Mouse (Mus musculus): ENCODE data around the gene Platr25. TPM values are rescaled to one million over a fixed set of nuclear protein-coding genes. Genes with fewer than 3 reads are reported as not detected.
A peak's percentile ranks its signal among the peaks of the same experiment; 100 is the strongest.
"Not testable (repeated sequence)": the region's sequence is repeated elsewhere in the genome, so short reads cannot be mapped to it uniquely, and the experiment has no call there.

The Platr25 gene
- 8.7 and 9.5 TPM in 2 replicates for polyA plus RNA-seq (2012; rRNA removed)

GRCm38 (mm10) chr13:62760432-62761415 is at the start of gene Platr25:
Platr25 (minus strand) TSS chr13:62760709.
- DNase-seq (ENCODE audit: extremely low spot score in 1 of 2, low spot score in 1 of 2): peak; percentile 20 to 62

GRCm38 (mm10) chr13:62807981-62808380 is 47.5 kb upstream of the Platr25 start:
- DNase-seq (ENCODE audit: extremely low spot score in 1 of 2, low spot score in 1 of 2): not testable (repeated sequence)

GRCm38 (mm10) chr13:62786135-62786493 is 25.6 kb upstream of the Platr25 start:
- DNase-seq (ENCODE audit: extremely low spot score in 1 of 2, low spot score in 1 of 2): not testable (repeated sequence)

GRCm38 (mm10) chr13:62785199-62786134 is 25.0 kb upstream of the Platr25 start, which contains the start of gene Gm5141:
Gm5141 (minus strand) TSS chr13:62785808.
- DNase-seq (ENCODE audit: extremely low spot score in 1 of 2, low spot score in 1 of 2): peak; percentile 32 to 67

GRCm38 (mm10) chr13:62763806-62764205 is 3.3 kb upstream of the Platr25 start:
- DNase-seq (ENCODE audit: extremely low spot score in 1 of 2, low spot score in 1 of 2): peak in 1 of 2 experiments; percentile 79

- no peak for DNase-seq (ENCODE audit: extremely low spot score in 1 of 2, low spot score in 1 of 2)
Observed at GRCm38 (mm10) chr13:62733322-62733721, 27.2 kb downstream of the Platr25 start.

- DNase-seq (ENCODE audit: extremely low spot score in 1 of 2, low spot score in 1 of 2): not testable (repeated sequence)
Observed at GRCm38 (mm10) chr13:62712611-62713010, 47.9 kb downstream of the Platr25 start.

- DNase-seq (ENCODE audit: extremely low spot score in 1 of 2, low spot score in 1 of 2): not testable (repeated sequence)
Observed at GRCm38 (mm10) chr13:62685287-62685648, 75.2 kb downstream of the Platr25 start.

GRCm38 (mm10) chr13:62684608-62685286 is 75.8 kb downstream of the Platr25 start:
- DNase-seq (ENCODE audit: extremely low spot score in 1 of 2, low spot score in 1 of 2): peak; percentile 19 to 42

GRCm38 (mm10) chr13:62653369-62653743 is 107.2 kb downstream of the Platr25 start:
- DNase-seq (ENCODE audit: extremely low spot score in 1 of 2, low spot score in 1 of 2): no peak

GRCm38 (mm10) chr13:62652681-62653368 is 107.7 kb downstream of the Platr25 start:
- DNase-seq (ENCODE audit: extremely low spot score in 1 of 2, low spot score in 1 of 2): peak; percentile 67 to 82

GRCm38 (mm10) chr13:62627071-62627470 is 133.4 kb downstream of the Platr25 start:
- peak in 1 of 2 experiments; percentile 27 for DNase-seq (ENCODE audit: extremely low spot score in 1 of 2, low spot score in 1 of 2)

GRCm38 (mm10) chr13:62624277-62624665 is 136.2 kb downstream of the Platr25 start:
- not testable (repeated sequence) for DNase-seq (ENCODE audit: extremely low spot score in 1 of 2, low spot score in 1 of 2)

- DNase-seq (ENCODE audit: extremely low spot score in 1 of 2, low spot score in 1 of 2): peak; percentile 30 to 76
Observed at GRCm38 (mm10) chr13:62623577-62624276, 136.8 kb downstream of the Platr25 start, which contains the start of gene 6720489N17Rik. 6720489N17Rik (minus strand) TSS chr13:62624182.

Other genes with a start within 250 kb of the Platr25 start
- not detected in 2 replicates for gene Zfp935, start 202.2 kb downstream of the Platr25 start, polyA plus RNA-seq (2012; rRNA removed)
- 7.1 and 7.6 TPM in 2 replicates for gene Zfp934, start 189.5 kb downstream of the Platr25 start, polyA plus RNA-seq (2012; rRNA removed)
- gene 6720489N17Rik, start 136.5 kb downstream of the Platr25 start, polyA plus RNA-seq (2012; rRNA removed): 3.2 and 3.7 TPM in 2 replicates
- gene Gm5141, start 25.1 kb upstream of the Platr25 start, polyA plus RNA-seq (2012; rRNA removed): 2.7 and 3.0 TPM in 2 replicates
- gene Fbp2, start 97.7 kb upstream of the Platr25 start, polyA plus RNA-seq (2012; rRNA removed): 0.06 and 0.12 TPM in 2 replicates
- gene Fbp1, start 127.6 kb upstream of the Platr25 start, polyA plus RNA-seq (2012; rRNA removed): 0.19 and 0.22 TPM in 2 replicates
- 92.7 and 95.5 TPM in 2 replicates for gene 2010111I01Rik, start 204.2 kb upstream of the Platr25 start, polyA plus RNA-seq (2012; rRNA removed)